Mouse (Mus musculus) bone marrow, adult 2 months (tissue): ENCODE data around the gene A730009L09Rik.

Experiments used
- CTCF ChIP-seq: fragments of 200-500 bp; IDR thresholded peaks from 2 replicates; pipeline ENCODE4 v1.5.1; 2011; ENCODE audit warnings: low read length, control low read depth; ENCODE audit not compliant: control insufficient read depth, insufficient read depth
- POLR2A ChIP-seq: fragments of 200-500 bp; IDR thresholded peaks from 2 replicates; pipeline ENCODE4 v1.6.1; 2011; ENCODE audit warnings: low read depth, mild to moderate bottlenecking, control low read depth, low read length, borderline replicate concordance; ENCODE audit not compliant: control insufficient read depth

DNA sequence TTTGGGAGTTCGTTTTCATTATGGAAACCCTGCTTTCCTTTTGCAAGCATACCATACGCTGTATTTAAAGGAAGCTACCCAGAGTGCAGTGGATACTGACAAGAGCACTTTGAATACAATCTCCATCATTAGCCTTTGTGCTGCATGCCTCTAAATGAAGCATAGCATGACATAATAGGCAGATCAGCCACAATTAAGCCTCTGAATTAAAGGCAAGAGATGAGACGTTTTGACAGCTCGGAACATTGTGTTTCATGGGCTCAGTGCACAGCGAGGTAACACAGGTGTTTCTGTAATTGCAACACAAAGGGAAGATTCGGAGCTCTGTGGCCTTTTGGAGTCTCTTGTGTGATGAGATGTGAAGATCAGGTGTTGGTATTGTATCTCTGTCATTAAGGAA is 41.5 kb upstream of the A730009L09Rik start:
- TF ChIP-seq POLR2A (no peak), CTCF (no peak)
